Mouse (Mus musculus): ENCODE measurements around the gene Ogn. TPM values are rescaled to one million over a fixed set of nuclear protein-coding genes. Genes with fewer than 3 reads are reported as not detected.
A peak's percentile ranks its signal among the peaks of the same experiment; 100 is the strongest.

Gene Ogn
- total and polyA plus RNA-seq, 3 experiments, result 0.04 to 0.06 TPM; not detected in 1

GRCm38 (mm10) chr13:49560886-49561285 is 47.0 kb upstream of the Ogn start:
- H3K79me2 ChIP-seq (ENCODE audit: control insufficient read depth, insufficient read depth, low read length, poor library complexity), result no peaks in the 10 kb centered on the region
- peak; percentile 65 for DNase-seq (ENCODE audit: low read depth, low spot score)
- H3K9me3 ChIP-seq (replicated peaks; ENCODE audit: insufficient read depth, low read length), result no peaks in the 10 kb centered on the region
- peaks cover 6 to 8% of the 10 kb centered on the region in 2 experiments for H3K4me1 ChIP-seq (ENCODE audit: control insufficient read depth in 1 of 2, insufficient read depth in 2 of 2, low read length in 2 of 2)
- H3K9ac ChIP-seq (ENCODE audit: control insufficient read depth, low read depth, low read length, poor library complexity, severe bottlenecking), result no peak overlapping the region
- H3K27ac ChIP-seq (ENCODE audit: control insufficient read depth, low read depth, low read length), result peak overlapping the region; percentile 37; the same call in 1 of the 2 replicates
- H3K27me3 ChIP-seq (ENCODE audit: control insufficient read depth in 1 of 2, insufficient read depth in 2 of 2, low read length in 2 of 2), result no peaks in the 10 kb centered on the region
- no peak overlapping the region for H3K4me3 ChIP-seq (ENCODE audit: control insufficient read depth in 1 of 2, insufficient read depth in 1 of 2, low read depth in 2 of 2, low read length in 2 of 2)
- peaks cover 0 to 10% of the 10 kb centered on the region in 2 experiments; a peak in 2 of 4 replicates for H3K36me3 ChIP-seq (ENCODE audit: control insufficient read depth in 1 of 2, insufficient read depth in 2 of 2, low read length in 2 of 2)
- TF ChIP-seq RCOR1 (IDR thresholded peaks at IDR 0.05; ENCODE audit: low read depth, low read length) (peak; percentile 50; the same call in 1 of the 2 replicates), MAX (IDR thresholded peaks at IDR 0.05; ENCODE audit: low read length) (no peak), ZMIZ1 (IDR thresholded peaks at IDR 0.05; ENCODE audit: low read depth, low read length) (no peak), ZKSCAN1 (IDR thresholded peaks at IDR 0.05; ENCODE audit: low read depth, low read length) (no peak), MXI1 (IDR thresholded peaks at IDR 0.05; ENCODE audit: low read depth, low read length) (no peak), JUND (IDR thresholded peaks at IDR 0.05; ENCODE audit: low read depth, low read length) (no peak), MYB (IDR thresholded peaks at IDR 0.05; ENCODE audit: low read depth, low read length) (no peak), NELFE (IDR thresholded peaks at IDR 0.05; ENCODE audit: low read depth, low read length) (no peak), TCF12 (IDR thresholded peaks at IDR 0.05; ENCODE audit: low read depth, low read length) (peak; percentile 70; the same call in 1 of the 2 replicates), CHD2 (IDR thresholded peaks at IDR 0.05; ENCODE audit: low read length) (no peak), POLR2A (IDR thresholded peaks at IDR 0.05; ENCODE audit: control insufficient read depth in 1 of 2, insufficient read depth in 1 of 2, low read depth in 1 of 2, low read length in 2 of 2, poor library complexity in 1 of 2) (no peak), NRF1 (IDR thresholded peaks at IDR 0.05; ENCODE audit: insufficient read depth, low read depth, low read length, poor library complexity, severe bottlenecking) (no peak), MAZ (IDR thresholded peaks at IDR 0.05; ENCODE audit: low read depth, low read length) (no peak), EP300 (IDR thresholded peaks at IDR 0.05; ENCODE audit: low read depth in 1 of 2, low read length in 2 of 2) (peak; percentile 68 to 76), ETS1 (IDR thresholded peaks at IDR 0.05; ENCODE audit: low read depth, low read length) (peak; percentile 82), ZNF384 (IDR thresholded peaks at IDR 0.05; ENCODE audit: low read depth, low read length) (no peak), E2F4 (IDR thresholded peaks at IDR 0.05; ENCODE audit: borderline replicate concordance, low read depth, low read length) (no peak), ELF1 (IDR thresholded peaks at IDR 0.05; ENCODE audit: low read depth, low read length) (no peak), TBP (IDR thresholded peaks at IDR 0.05; ENCODE audit: low read depth, low read length) (no peak), TAL1 (IDR thresholded peaks at IDR 0.05; ENCODE audit: low read length) (peak; percentile 69), CHD1 (IDR thresholded peaks at IDR 0.05; ENCODE audit: low read depth, low read length) (no peak), MYC (IDR thresholded peaks at IDR 0.05; ENCODE audit: low read depth, low read length) (no peak), CTCF (IDR thresholded peaks at IDR 0.05 in 2 of 3, conservative IDR thresholded peaks at IDR 0.05 in 1 of 3; ENCODE audit: control insufficient read depth in 1 of 3, insufficient read depth in 1 of 3, low read depth in 2 of 3, low read length in 3 of 3, poor library complexity in 1 of 3, severe bottlenecking in 1 of 3) (no peak), USF2 (IDR thresholded peaks at IDR 0.05; ENCODE audit: borderline replicate concordance in 1 of 2, insufficient read depth in 1 of 2, low read depth in 1 of 2, low read length in 2 of 2) (no peak), HCFC1 (IDR thresholded peaks at IDR 0.05; ENCODE audit: low read depth, low read length) (no peak), KAT2A (conservative IDR thresholded peaks at IDR 0.05; ENCODE audit: low read depth, low read length) (no peak), POLR2AphosphoS2 (IDR thresholded peaks at IDR 0.05; ENCODE audit: low read length) (no peak), GABPA (IDR thresholded peaks at IDR 0.05; ENCODE audit: low read depth, low read length) (no peak), RAD21 (IDR thresholded peaks at IDR 0.05; ENCODE audit: low read depth, low read length) (no peak), POLR2AphosphoS5 (IDR thresholded peaks at IDR 0.05; ENCODE audit: borderline replicate concordance, low read depth, low read length) (no peak), BHLHE40 (IDR thresholded peaks at IDR 0.05; ENCODE audit: borderline replicate concordance, low read depth, low read length) (no peak), SMC3 (IDR thresholded peaks at IDR 0.05; ENCODE audit: low read depth, low read length) (no peak), MEF2A (IDR thresholded peaks at IDR 0.05; ENCODE audit: extremely low read depth, insufficient replicate concordance, low read depth, low read length, poor library complexity, severe bottlenecking) (no peak), SIN3A (IDR thresholded peaks at IDR 0.05; ENCODE audit: low read length) (no peak), USF1 (IDR thresholded peaks at IDR 0.05; ENCODE audit: low read depth, low read length) (no peak), ZC3H11A (IDR thresholded peaks at IDR 0.05; ENCODE audit: low read depth, low read length) (no peak), MAFK (IDR thresholded peaks at IDR 0.05; ENCODE audit: borderline replicate concordance, low read depth, low read length) (no peak), GATA1 (IDR thresholded peaks at IDR 0.05; ENCODE audit: low read depth, low read length) (peak; percentile 68)

Data from MEL (cell line).